Mouse (Mus musculus): ENCODE data around the gene Pafah2. TPM values are rescaled to one million over a fixed set of nuclear protein-coding genes. Genes with fewer than 3 reads are reported as not detected.

The Pafah2 gene
- polyA plus RNA-seq, 1 experiment from 2014 or later = 14.3 TPM

DNA sequence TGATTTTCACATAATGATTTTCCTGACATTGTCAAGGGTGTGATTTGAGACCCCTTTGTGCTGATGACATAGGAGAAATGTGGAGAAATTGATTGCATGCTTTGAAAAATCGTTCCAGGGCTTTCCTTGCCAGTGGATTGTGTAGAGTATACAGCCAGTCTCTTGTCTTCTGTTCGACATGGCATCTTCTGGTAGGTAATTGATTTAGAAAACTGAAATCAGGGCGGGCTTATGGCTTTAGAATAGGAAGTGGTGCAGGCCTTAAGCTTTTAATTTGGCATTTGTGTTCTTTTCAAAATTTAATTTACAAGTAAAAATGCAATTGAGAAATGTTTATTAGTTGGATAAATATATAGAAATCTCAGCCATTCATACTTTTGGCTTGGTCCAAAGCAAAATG lies 73.9 kb downstream of the Pafah2 start:
- peak overlapping the region; percentile 96 for H3K4me2 ChIP-seq (ENCODE audit: low read depth, low read length)
- DNase-seq (no peak), ATAC-seq (no peak)
- H3K9ac ChIP-seq (replicated peaks) = no peak overlapping the region
- no peak overlapping the region for H3K27ac ChIP-seq (ENCODE audit: low read depth)
- H3K36me3 ChIP-seq (replicated peaks; ENCODE audit: insufficient read depth, low read length) = peaks cover 31% of the 10 kb centered on the region
- peak overlapping the region; percentile 83 for H3K4me3 ChIP-seq (ENCODE audit: low read depth, low read length)
- H3K4me1 ChIP-seq (ENCODE audit: insufficient read depth) = peaks cover 21% of the 10 kb centered on the region
- TF ChIP-seq CTCF (IDR thresholded peaks at IDR 0.05; ENCODE audit: low read depth) (no peak), EP300 (IDR thresholded peaks at IDR 0.05; ENCODE audit: low read depth) (no peak)
- H3K9me3 ChIP-seq (ENCODE audit: low read length) = no peaks in the 10 kb centered on the region
- no peaks in the 10 kb centered on the region for H3K27me3 ChIP-seq (ENCODE audit: insufficient read depth, low read length)
- 79% methylated on average over 3 of the region's 3 CpGs for whole genome bisulfite sequencing (ENCODE audit: insufficient replicate concordance)

DNA sequence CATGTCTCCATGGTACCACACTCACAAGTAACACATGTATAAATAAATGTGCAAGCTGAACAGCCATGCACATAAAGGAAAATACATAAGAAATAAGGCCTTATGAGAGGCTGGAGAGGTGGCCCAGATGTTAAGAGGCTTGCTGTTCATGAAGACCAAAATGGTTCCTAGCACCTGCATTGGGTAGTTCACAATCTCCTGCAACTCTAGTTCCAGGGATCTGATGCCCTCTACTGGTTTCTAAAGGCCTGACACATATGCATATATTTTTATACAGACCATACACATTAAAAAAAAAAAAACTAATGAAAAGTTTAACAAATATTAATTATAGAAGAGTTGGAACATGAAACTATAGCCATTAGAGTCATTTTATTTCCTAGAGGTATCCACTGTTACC lies 75.3 kb downstream of the Pafah2 start:
- TF ChIP-seq EP300 (IDR thresholded peaks at IDR 0.05; ENCODE audit: low read depth) = no peak
- peak; percentile 51 for TF ChIP-seq CTCF (IDR thresholded peaks at IDR 0.05; ENCODE audit: low read depth)
- peaks cover 38% of the 10 kb centered on the region for H3K36me3 ChIP-seq (replicated peaks; ENCODE audit: insufficient read depth, low read length)
- DNase-seq (no peak), ATAC-seq (no peak)
- H3K4me2 ChIP-seq (ENCODE audit: low read depth, low read length) = no peak overlapping the region
- H3K27ac ChIP-seq (ENCODE audit: low read depth) = no peak overlapping the region
- H3K27me3 ChIP-seq (ENCODE audit: insufficient read depth, low read length) = no peaks in the 10 kb centered on the region
- H3K4me3 ChIP-seq (ENCODE audit: low read depth, low read length) = no peak overlapping the region
- no peaks in the 10 kb centered on the region for H3K9me3 ChIP-seq (ENCODE audit: low read length)
- no peak overlapping the region for H3K9ac ChIP-seq (replicated peaks)
- H3K4me1 ChIP-seq (ENCODE audit: insufficient read depth) = peaks cover 21% of the 10 kb centered on the region

DNA sequence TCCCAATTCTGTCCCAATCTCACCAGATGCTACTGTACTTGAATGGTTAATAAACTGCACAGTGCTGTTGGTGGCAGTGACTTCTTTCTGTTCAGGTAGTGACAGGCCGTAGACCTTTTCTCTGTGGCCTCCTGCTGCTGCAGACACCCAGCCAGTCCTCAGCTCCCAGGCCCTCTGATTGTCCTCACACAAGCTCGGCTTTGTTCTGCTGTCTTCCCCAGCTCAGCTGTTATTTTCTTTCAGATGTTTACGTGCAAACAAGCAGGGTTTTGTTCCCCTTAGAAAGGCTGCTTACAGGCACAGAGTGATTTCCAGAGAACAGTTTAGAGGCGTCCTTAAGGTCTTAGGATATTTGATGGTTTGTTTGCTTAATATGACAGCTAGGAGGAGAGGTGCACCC lies 77.6 kb downstream of the Pafah2 start:
- Histone ChIP-seq H3K4me1 (ENCODE audit: insufficient read depth) (peaks cover 8% of the 10 kb centered on the region; the same call in 1 of the 2 replicates), H3K4me2 (ENCODE audit: low read depth, low read length) (no peak overlapping the region), H3K27me3 (ENCODE audit: insufficient read depth, low read length) (no peaks in the 10 kb centered on the region), H3K36me3 (replicated peaks; ENCODE audit: insufficient read depth, low read length) (peaks cover 38% of the 10 kb centered on the region), H3K9me3 (ENCODE audit: low read length) (no peaks in the 10 kb centered on the region), H3K27ac (ENCODE audit: low read depth) (no peak overlapping the region), H3K4me3 (ENCODE audit: low read depth, low read length) (no peak overlapping the region), H3K9ac (replicated peaks) (no peak overlapping the region)
- ATAC-seq = no peak
- DNase-seq = no peak
- TF ChIP-seq EP300 (IDR thresholded peaks at IDR 0.05; ENCODE audit: low read depth) (no peak), CTCF (IDR thresholded peaks at IDR 0.05; ENCODE audit: low read depth) (no peak)
- WGBS (ENCODE audit: insufficient replicate concordance) = 86% methylated on average over 4 of the region's 4 CpGs

DNA sequence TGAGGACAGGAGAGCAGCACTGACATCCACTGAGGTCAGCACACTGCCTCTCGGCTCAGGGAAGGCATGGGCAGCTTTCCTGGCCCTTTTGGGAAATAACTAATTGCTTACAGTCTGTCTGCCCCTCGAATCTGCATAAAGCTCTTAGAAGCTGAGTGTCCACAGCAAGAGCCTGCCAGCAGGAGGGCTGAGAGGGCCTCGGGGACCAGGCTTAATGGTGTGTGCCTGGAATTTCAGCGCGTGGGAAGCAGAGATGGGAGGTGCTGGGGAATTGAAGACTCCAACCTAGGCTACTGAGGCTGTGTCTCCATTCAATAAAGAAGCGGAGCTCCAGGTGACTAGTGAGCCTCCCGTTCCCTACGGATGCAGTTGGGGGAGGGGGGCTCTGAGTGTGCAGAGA lies 78.1 kb downstream of the Pafah2 start:
- no peak for TF ChIP-seq CTCF (IDR thresholded peaks at IDR 0.05; ENCODE audit: low read depth)
- no peak for TF ChIP-seq EP300 (IDR thresholded peaks at IDR 0.05; ENCODE audit: low read depth)
- Histone ChIP-seq H3K9me3 (ENCODE audit: low read length) (no peaks in the 10 kb centered on the region), H3K36me3 (replicated peaks; ENCODE audit: insufficient read depth, low read length) (peaks cover 38% of the 10 kb centered on the region), H3K4me3 (ENCODE audit: low read depth, low read length) (no peak overlapping the region), H3K4me2 (ENCODE audit: low read depth, low read length) (no peak overlapping the region), H3K4me1 (ENCODE audit: insufficient read depth) (peaks cover 7% of the 10 kb centered on the region; the same call in 1 of the 2 replicates), H3K9ac (replicated peaks) (no peak overlapping the region), H3K27ac (ENCODE audit: low read depth) (no peak overlapping the region), H3K27me3 (ENCODE audit: insufficient read depth, low read length) (no peaks in the 10 kb centered on the region)
- ATAC-seq = no peak
- WGBS (ENCODE audit: insufficient replicate concordance) = 85% methylated on average over 8 of the region's 8 CpGs
- no peak for DNase-seq

DNA sequence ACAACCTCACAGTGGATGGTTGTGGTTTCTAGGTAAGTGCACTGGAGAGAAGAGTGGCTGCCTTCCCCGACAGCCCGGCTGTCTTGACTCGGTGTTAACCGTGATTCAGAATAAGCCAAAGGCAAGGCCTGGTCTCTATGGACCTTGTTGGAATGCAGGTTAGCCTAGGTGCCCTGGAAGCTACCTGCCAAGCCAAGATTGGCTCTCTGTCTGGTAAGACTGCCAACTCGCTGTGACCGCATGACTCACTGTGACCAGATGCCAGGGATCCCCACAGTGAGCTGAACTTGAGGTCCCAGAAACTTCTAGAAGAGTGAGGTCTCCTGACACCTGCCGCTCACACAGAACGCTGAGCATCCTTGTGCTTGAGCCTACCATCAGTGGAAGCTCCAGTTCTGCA lies 80.8 kb downstream of the Pafah2 start:
- Histone ChIP-seq H3K4me2 (ENCODE audit: low read depth, low read length) (no peak overlapping the region), H3K27ac (ENCODE audit: low read depth) (no peak overlapping the region), H3K36me3 (replicated peaks; ENCODE audit: insufficient read depth, low read length) (peaks cover 28% of the 10 kb centered on the region), H3K27me3 (ENCODE audit: insufficient read depth, low read length) (no peaks in the 10 kb centered on the region), H3K4me1 (ENCODE audit: insufficient read depth) (no peaks in the 10 kb centered on the region), H3K9ac (replicated peaks) (no peak overlapping the region), H3K9me3 (ENCODE audit: low read length) (no peaks in the 10 kb centered on the region), H3K4me3 (ENCODE audit: low read depth, low read length) (no peak overlapping the region)
- ATAC-seq (no peak), DNase-seq (no peak)
- 89% methylated on average over 8 of the region's 8 CpGs for WGBS (ENCODE audit: insufficient replicate concordance)
- no peak for TF ChIP-seq CTCF (IDR thresholded peaks at IDR 0.05; ENCODE audit: low read depth)

Small RNA genes lying within 50 kb of the gene (microRNA-seq; reads per million reads assigned to microRNA genes)
- not detected for gene Gm23634

Other genes with a start within 250 kb of the Pafah2 start
- 65.6 and 98.1 TPM in 2 replicates for gene Cep85, start 209.2 kb upstream of the Pafah2 start, polyA plus RNA-seq (2015; fragmentation: Nextera tagmentation; extraction: Ambion mirVana)
- not detected in 2 replicates for gene Gm7534, start 193.3 kb upstream of the Pafah2 start, polyA plus RNA-seq (2015; fragmentation: Nextera tagmentation; extraction: Ambion mirVana)
- gene Catsper4, start 168.9 kb upstream of the Pafah2 start, polyA plus RNA-seq (2015; fragmentation: Nextera tagmentation; extraction: Ambion mirVana) = not detected in 2 replicates
- gene Cnksr1, start 157.9 kb upstream of the Pafah2 start, polyA plus RNA-seq (2015; fragmentation: Nextera tagmentation; extraction: Ambion mirVana) = 0.08 and 0.20 TPM in 2 replicates
- gene E130218I03Rik, start 152.7 kb upstream of the Pafah2 start, polyA plus RNA-seq (2015; fragmentation: Nextera tagmentation; extraction: Ambion mirVana) = 0.23 and 0.33 TPM in 2 replicates
- 6.1 and 6.2 TPM in 2 replicates for gene Zfp593, start 150.7 kb upstream of the Pafah2 start, polyA plus RNA-seq (2015; fragmentation: Nextera tagmentation; extraction: Ambion mirVana)
- not detected in 2 replicates for gene Gm30191, start 149.4 kb upstream of the Pafah2 start, polyA plus RNA-seq (2015; fragmentation: Nextera tagmentation; extraction: Ambion mirVana)
- gene Grrp1, start 142.2 kb upstream of the Pafah2 start, polyA plus RNA-seq (2015; fragmentation: Nextera tagmentation; extraction: Ambion mirVana) = 1.4 and 1.5 TPM in 2 replicates
- 5.9 and 7.2 TPM in 2 replicates for gene Pdik1l, start 108.4 kb upstream of the Pafah2 start, polyA plus RNA-seq (2015; fragmentation: Nextera tagmentation; extraction: Ambion mirVana)
- gene Trim63, start 81.2 kb upstream of the Pafah2 start, polyA plus RNA-seq (2015; fragmentation: Nextera tagmentation; extraction: Ambion mirVana) = 0.34 and 0.69 TPM in 2 replicates
- gene Slc30a2, start 53.1 kb upstream of the Pafah2 start, polyA plus RNA-seq (2015; fragmentation: Nextera tagmentation; extraction: Ambion mirVana) = not detected in 2 replicates
- 0.20 and 0.33 TPM in 2 replicates for gene Extl1, start 12.5 kb upstream of the Pafah2 start, polyA plus RNA-seq (2015; fragmentation: Nextera tagmentation; extraction: Ambion mirVana)
- gene Stmn1, start 72.0 kb downstream of the Pafah2 start, polyA plus RNA-seq (2015; fragmentation: Nextera tagmentation; extraction: Ambion mirVana) = 249 and 258 TPM in 2 replicates
- 12.4 and 17.8 TPM in 2 replicates for gene Paqr7, start 100.4 kb downstream of the Pafah2 start, polyA plus RNA-seq (2015; fragmentation: Nextera tagmentation; extraction: Ambion mirVana)
- gene Aunip, start 114.7 kb downstream of the Pafah2 start, polyA plus RNA-seq (2015; fragmentation: Nextera tagmentation; extraction: Ambion mirVana) = 6.9 and 7.1 TPM in 2 replicates
- 56.9 and 60.3 TPM in 2 replicates for gene Mtfr1l, start 139.1 kb downstream of the Pafah2 start, polyA plus RNA-seq (2015; fragmentation: Nextera tagmentation; extraction: Ambion mirVana)
- 2.8 TPM in 2 replicates for gene Selenon, start 155.8 kb downstream of the Pafah2 start, polyA plus RNA-seq (2015; fragmentation: Nextera tagmentation; extraction: Ambion mirVana)

Data from liver, postnatal 0 days (tissue).